Mouse (Mus musculus) neural tube, embryonic 14.5 days (tissue): ENCODE measurements around the gene Snd1. TPM values are rescaled to one million over a fixed set of nuclear protein-coding genes. Genes with fewer than 3 reads are reported as not detected.

ENCODE experiments used
- ATAC-seq: fragments of 200-750 bp; cut with Nextera tagmentation; 2 replicates; pipeline ENCODE4 v1.8.0; 2017; ENCODE audit warnings: low read depth, mild to moderate bottlenecking, moderate TSS enrichment, moderate library complexity
- H3K27ac ChIP-seq: fragments of 300-500 bp; sonication (generic); 2 replicates; pipeline ENCODE4 v1.5.1; 2014; ENCODE audit warnings: low read depth, mild to moderate bottlenecking, control low read depth, low read length, moderate library complexity, mixed read lengths
- H3K27me3 ChIP-seq: fragments of 300-500 bp; sonication (generic); 2 replicates; pipeline ENCODE4 v1.6.1; 2014; ENCODE audit warnings: low read length; ENCODE audit not compliant: control insufficient read depth, insufficient read depth
- H3K36me3 ChIP-seq: fragments of 300-500 bp; sonication (generic); 2 replicates; pipeline ENCODE4 v1.6.1; 2014; ENCODE audit warnings: low read length, mixed read lengths; ENCODE audit not compliant: control insufficient read depth, insufficient read depth
- H3K4me1 ChIP-seq: fragments of 300-500 bp; sonication (generic); 2 replicates; pipeline ENCODE4 v1.6.1; 2014; ENCODE audit warnings: low read length; ENCODE audit not compliant: control insufficient read depth, insufficient read depth
- H3K4me2 ChIP-seq: fragments of 300-500 bp; sonication (generic); 2 replicates; pipeline ENCODE4 v1.6.1; 2014; ENCODE audit warnings: mild to moderate bottlenecking, low read depth, low read length, control low read depth
- H3K4me3 ChIP-seq: fragments of 300-500 bp; sonication (generic); 2 replicates; pipeline ENCODE4 v1.5.1; 2014; ENCODE audit warnings: low read depth, low read length, control low read depth, mixed read lengths
- H3K9ac ChIP-seq: fragments of 300-500 bp; sonication (generic); replicated peaks from 2 replicates; pipeline ENCODE4 v1.6.1; 2014; ENCODE audit warnings: low read depth, mild to moderate bottlenecking, control low read depth, low read length, mixed read lengths
- H3K9me3 ChIP-seq: fragments of 300-500 bp; sonication (generic); 2 replicates; pipeline ENCODE4 v1.6.1; 2016; ENCODE audit warnings: low read length; ENCODE audit not compliant: control insufficient read depth
- WGBS: fragments of 180-500 bp; shearing (Covaris S2); extraction: QIAGEN DNeasy Blood & Tissue Kit; methylation state at CpG from one replicate; pipeline ENCODE4 v1.1.7; 2014; 5-methylcytosine and 5-hydroxymethylcytosine counted together
- polyA plus RNA-seq: library from polyadenylated mRNA; unstranded; fragments of >200 nt; fragmentation: Nextera tagmentation; extraction: Ambion mirVana; gene quantifications from 2 replicates; pipeline ENCODE4 v1.2.1, GENCODE M21; 2014

The Snd1 gene
- polyA plus RNA-seq, 1 experiment from 2014 or later, result 73.8 TPM

- Histone ChIP-seq H3K27me3 (no peaks in the 10 kb centered on the region), H3K4me3 (no peak overlapping the region), H3K27ac (no peak overlapping the region), H3K9me3 (no peaks in the 10 kb centered on the region), H3K4me2 (no peak overlapping the region), H3K36me3 (no peaks in the 10 kb centered on the region), H3K9ac (no peak overlapping the region), H3K4me1 (peaks cover 7% of the 10 kb centered on the region; the same call in 1 of the 2 replicates)
- WGBS, result 66% methylated on average over 4 of the region's 4 CpGs
- ATAC-seq, result no peak
Measured at GRCm38 (mm10) chr6:28562323-28563044, 87.5 kb downstream of the Snd1 start.

- no peak for ATAC-seq
- no peaks in the 10 kb centered on the region for H3K27me3 ChIP-seq
- H3K9me3 ChIP-seq, result no peaks in the 10 kb centered on the region
- H3K4me3 ChIP-seq, result no peak overlapping the region
- no peak overlapping the region for H3K9ac ChIP-seq
- no peak overlapping the region for H3K4me2 ChIP-seq
- H3K36me3 ChIP-seq, result no peaks in the 10 kb centered on the region
- no peak overlapping the region for H3K27ac ChIP-seq
- H3K4me1 ChIP-seq, result peaks cover 10% of the 10 kb centered on the region
- 77% methylated on average over 6 of the region's 6 CpGs for WGBS
Measured at GRCm38 (mm10) chr6:28567978-28568377, 93.0 kb downstream of the Snd1 start.

DNA sequence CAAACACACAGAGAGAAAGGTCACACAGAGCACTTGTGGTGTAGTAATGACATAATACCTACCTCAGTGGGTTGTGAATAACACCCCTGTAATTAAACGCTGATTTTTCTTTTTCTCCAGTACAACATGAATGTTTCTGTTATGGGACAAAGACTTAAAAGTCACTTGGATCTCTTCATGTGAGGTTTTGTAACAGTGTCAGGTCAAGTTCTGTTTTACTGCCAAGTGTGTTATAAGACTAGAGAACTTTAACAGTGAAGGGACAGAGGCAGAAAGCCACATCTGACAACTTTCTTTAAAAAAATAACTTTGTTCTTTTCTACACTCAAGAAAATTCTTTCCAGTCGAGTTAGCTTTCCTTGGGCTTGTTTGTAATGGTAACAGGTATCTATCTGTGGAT lies 97.0 kb downstream of the Snd1 start:
- WGBS, result 83% methylated on average over 2 of the region's 2 CpGs
- no peak for ATAC-seq
- no peak overlapping the region for H3K27ac ChIP-seq
- no peak overlapping the region for H3K4me3 ChIP-seq
- no peaks in the 10 kb centered on the region for H3K36me3 ChIP-seq
- H3K4me1 ChIP-seq, result peaks cover 16% of the 10 kb centered on the region
- H3K27me3 ChIP-seq, result no peaks in the 10 kb centered on the region
- H3K4me2 ChIP-seq, result no peak overlapping the region
- no peaks in the 10 kb centered on the region for H3K9me3 ChIP-seq
- no peak overlapping the region for H3K9ac ChIP-seq

DNA sequence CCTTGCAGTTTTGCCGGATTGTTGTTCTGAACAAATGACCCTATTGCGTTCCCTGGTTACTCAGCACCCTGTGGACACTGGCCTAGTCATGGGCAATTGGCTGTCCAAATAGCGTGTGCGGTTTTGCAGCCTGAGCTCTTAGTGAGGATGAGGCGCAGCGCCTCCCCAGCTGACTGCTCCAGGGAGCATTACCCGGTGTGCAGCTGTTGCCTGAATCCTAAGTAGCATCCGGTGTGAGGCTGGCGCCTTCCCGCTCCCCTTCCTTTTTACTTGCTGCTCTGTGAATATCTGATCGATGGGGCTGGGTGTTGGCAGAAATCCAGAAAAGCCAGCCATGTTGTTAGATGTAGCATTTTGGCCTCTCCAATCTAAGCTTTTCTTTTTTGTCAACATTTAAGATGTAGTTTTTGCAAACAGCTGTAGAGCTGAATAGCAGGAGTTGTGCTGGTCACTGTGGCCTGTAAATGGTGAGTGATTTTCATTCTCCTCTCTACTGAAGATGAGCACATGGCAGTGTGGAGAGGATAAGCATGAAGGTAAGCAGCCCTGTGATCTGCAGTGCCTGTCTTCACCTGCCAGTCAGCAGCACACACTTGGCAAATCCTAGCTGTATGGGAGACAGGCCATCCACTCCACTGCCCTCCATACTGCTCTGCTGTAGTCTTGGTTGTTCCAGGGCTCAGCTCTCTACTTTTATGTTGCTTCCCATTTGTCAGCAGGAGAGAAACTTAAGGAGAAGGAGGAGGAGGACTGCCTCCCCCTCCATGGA lies 98.2 kb downstream of the Snd1 start:
- ATAC-seq, result peak; percentile 94
- WGBS, result 8% methylated on average over 11 of the region's 11 CpGs
- H3K36me3 ChIP-seq, result no peaks in the 10 kb centered on the region
- no peaks in the 10 kb centered on the region for H3K27me3 ChIP-seq
- H3K9me3 ChIP-seq, result no peaks in the 10 kb centered on the region
- peak overlapping the region; percentile 14; the same call in 1 of the 2 replicates for H3K4me2 ChIP-seq
- no peak overlapping the region for H3K4me3 ChIP-seq
- peaks cover 16% of the 10 kb centered on the region for H3K4me1 ChIP-seq
- no peak overlapping the region for H3K9ac ChIP-seq
- H3K27ac ChIP-seq, result peak overlapping the region; percentile 62; the same call in 1 of the 2 replicates

GRCm38 (mm10) chr6:28576356-28577264 lies 101.7 kb downstream of the Snd1 start:
- ATAC-seq, result no peak
- WGBS, result 49% methylated on average over 14 of the region's 14 CpGs

DNA sequence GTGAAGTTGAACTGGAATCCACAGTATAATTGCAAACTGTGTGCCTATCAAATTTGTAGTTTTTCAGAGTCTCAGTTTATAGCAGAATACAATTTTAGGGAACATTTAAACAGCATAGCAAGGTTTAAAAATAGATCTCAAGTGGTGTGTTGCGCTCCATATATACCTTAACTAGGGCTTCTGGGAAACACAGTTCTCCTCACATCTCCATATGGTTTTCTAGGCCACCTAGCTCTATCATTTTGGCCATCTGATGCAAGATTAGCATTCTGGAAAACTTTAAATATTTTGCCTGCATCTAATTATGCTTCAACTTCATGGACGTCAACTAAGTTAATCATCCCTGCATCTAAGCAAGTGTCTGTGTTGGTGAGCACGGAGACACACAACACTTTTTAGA lies 107.9 kb downstream of the Snd1 start:
- no peak for ATAC-seq
- no peak overlapping the region for H3K9ac ChIP-seq
- H3K4me1 ChIP-seq, result no peaks in the 10 kb centered on the region
- no peak overlapping the region for H3K4me3 ChIP-seq
- no peak overlapping the region for H3K27ac ChIP-seq
- 99% methylated on average over 3 of the region's 3 CpGs for WGBS
- H3K4me2 ChIP-seq, result no peak overlapping the region
- no peaks in the 10 kb centered on the region for H3K27me3 ChIP-seq
- H3K36me3 ChIP-seq, result no peaks in the 10 kb centered on the region
- H3K9me3 ChIP-seq, result no peaks in the 10 kb centered on the region

More at GRCm38 (mm10) chr6:28576356-28577264, 101.7 kb downstream of the Snd1 start:
- Histone ChIP-seq H3K36me3 (no peaks in the 10 kb centered on the region), H3K27ac (no peak overlapping the region), H3K9ac (no peak overlapping the region), H3K4me3 (no peak overlapping the region), H3K4me1 (peaks cover 16% of the 10 kb centered on the region), H3K9me3 (no peaks in the 10 kb centered on the region), H3K4me2 (no peak overlapping the region), H3K27me3 (no peaks in the 10 kb centered on the region)

- Histone ChIP-seq H3K4me1 (peaks cover 3% of the 10 kb centered on the region; the same call in 1 of the 2 replicates), H3K9ac (no peak overlapping the region), H3K4me3 (no peak overlapping the region), H3K9me3 (no peaks in the 10 kb centered on the region), H3K27me3 (no peaks in the 10 kb centered on the region), H3K4me2 (no peak overlapping the region), H3K27ac (no peak overlapping the region), H3K36me3 (no peaks in the 10 kb centered on the region)
- no peak for ATAC-seq
- 90% methylated on average over 2 of the region's 2 CpGs for WGBS
Measured at GRCm38 (mm10) chr6:28583399-28583798, 108.5 kb downstream of the Snd1 start.

DNA sequence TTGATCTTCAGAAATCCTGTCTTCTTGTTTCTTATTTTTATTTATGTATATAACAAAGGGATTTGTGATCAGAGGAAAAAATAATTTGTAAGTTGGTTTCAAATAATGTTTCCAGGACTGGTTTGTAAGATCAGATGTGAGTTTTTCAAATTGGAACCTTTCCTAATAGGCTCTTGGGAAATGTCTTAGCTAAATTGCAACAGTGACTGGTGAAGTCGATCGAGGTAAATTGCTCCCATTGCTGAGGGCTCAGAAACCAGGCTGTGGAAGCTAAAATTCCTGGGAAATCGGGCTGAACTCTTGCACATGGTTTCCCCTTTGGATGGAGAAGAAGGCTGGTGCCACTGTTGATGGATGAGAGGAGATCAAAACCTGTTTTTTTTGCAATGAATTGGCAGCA lies 111.9 kb downstream of the Snd1 start:
- no peak overlapping the region for H3K27ac ChIP-seq
- WGBS, result 66% methylated on average over 3 of the region's 3 CpGs
- H3K9ac ChIP-seq, result no peak overlapping the region
- no peak for ATAC-seq
- peaks cover 5% of the 10 kb centered on the region; the same call in 1 of the 2 replicates for H3K4me1 ChIP-seq
- H3K27me3 ChIP-seq, result no peaks in the 10 kb centered on the region
- H3K4me2 ChIP-seq, result no peak overlapping the region
- no peaks in the 10 kb centered on the region for H3K9me3 ChIP-seq
- no peaks in the 10 kb centered on the region for H3K36me3 ChIP-seq
- no peak overlapping the region for H3K4me3 ChIP-seq
